Mouse (Mus musculus): ENCODE results near the gene Slc39a12. TPM values are rescaled to one million over a fixed set of nuclear protein-coding genes. Genes with fewer than 3 reads are reported as not detected.

The Slc39a12 gene
- under 1 TPM in 1 of 2 experiments, not detected in 1; 0.09 TPM for polyA plus RNA-seq (2017; shearing (Covaris generic))

DNA sequence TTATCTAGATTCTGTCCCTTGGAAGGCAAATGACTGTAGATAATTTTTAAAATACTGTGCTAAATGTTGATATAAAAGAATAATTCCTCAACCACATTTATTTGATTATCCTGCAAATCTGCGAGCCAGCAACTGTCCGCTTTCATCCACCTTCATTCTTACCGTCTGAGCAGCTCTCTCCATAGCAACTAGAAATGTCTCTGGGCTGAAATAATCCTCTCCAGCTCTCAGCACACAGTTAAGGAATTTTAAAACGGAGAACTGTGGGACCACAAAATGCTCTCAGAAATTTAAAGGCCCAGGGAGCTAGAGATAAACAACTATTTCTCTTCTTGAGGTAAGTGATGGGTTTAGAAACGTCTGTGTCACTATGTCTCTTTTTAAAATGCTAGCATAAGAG lies at the start of gene Slc39a12:
Gene Slc39a12, plus strand, starts transcription at position 155 of the 400 bp plus-strand sequence.

Other genes with a start within 250 kb of the Slc39a12 start
- gene Tmem236, start 213.8 kb upstream of the Slc39a12 start, polyA plus RNA-seq (2017; shearing (Covaris generic)), result not detected
- gene Mrc1, start 158.9 kb upstream of the Slc39a12 start, polyA plus RNA-seq (2017; shearing (Covaris generic)), result 1 to 10 TPM; 1.4 to 5.0 TPM
- gene Cacnb2, start 214.8 kb downstream of the Slc39a12 start, polyA plus RNA-seq (2017; shearing (Covaris generic)), result 1 to 10 TPM in 1 of 2 experiments, under 1 TPM in 1; 0.07 to 1.6 TPM